Mouse (Mus musculus) MEL (cell line): ENCODE data around the gene 4930503B20Rik. TPM values are rescaled to one million over a fixed set of nuclear protein-coding genes. Genes with fewer than 3 reads are reported as not detected.

Experiments used
- DNase-seq: peaks from one replicate; pipeline ENCODE4 v3.0.0; 2011; ENCODE audit warnings: low read depth, low spot score
- H3K27ac ChIP-seq: 2 replicates; pipeline ENCODE4 v1.5.1; 2012; ENCODE audit warnings: low read depth, mild to moderate bottlenecking, control low read depth, low read length, moderate library complexity; ENCODE audit not compliant: control insufficient read depth
- H3K27me3 ChIP-seq, 2 experiments: fragments of 150-350 bp in 1 of 2; sonication (generic) in 1 of 2; 2 replicates each; pipeline ENCODE4 v1.6.1; 2012; ENCODE audit warnings: low read length in 2 of 2, mild to moderate bottlenecking in 2 of 2, improper control_type of control experiment in 1 of 2, moderate library complexity in 1 of 2; ENCODE audit not compliant: insufficient read depth in 2 of 2, control insufficient read depth in 1 of 2
- H3K36me3 ChIP-seq, 2 experiments: 2 replicates each; pipeline ENCODE4 v1.6.1; 2012 to 2014; ENCODE audit warnings: low read length in 2 of 2, improper control_type of control experiment in 1 of 2, inconsistent platforms in 1 of 2, mild to moderate bottlenecking in 1 of 2; ENCODE audit not compliant: insufficient read depth in 2 of 2, control insufficient read depth in 1 of 2
- H3K4me1 ChIP-seq, 2 experiments: fragments of 150-350 bp in 1 of 2; sonication (generic) in 1 of 2; 2 replicates each; pipeline ENCODE4 v1.6.1; 2012; ENCODE audit warnings: low read length in 2 of 2, improper control_type of control experiment in 1 of 2, mild to moderate bottlenecking in 1 of 2; ENCODE audit not compliant: insufficient read depth in 2 of 2, control insufficient read depth in 1 of 2
- H3K4me3 ChIP-seq, 2 experiments: fragments of 150-350 bp in 1 of 2; sonication (generic) in 1 of 2; 2 replicates each; pipeline ENCODE4 v1.5.1; 2012; ENCODE audit warnings: low read depth in 2 of 2, low read length in 2 of 2, mild to moderate bottlenecking in 2 of 2, moderate library complexity in 2 of 2, control low read depth in 1 of 2, improper control_type of control experiment in 1 of 2; ENCODE audit not compliant: control insufficient read depth in 1 of 2, insufficient read depth in 1 of 2
- H3K79me2 ChIP-seq: 2 replicates; pipeline ENCODE4 v1.6.1; 2012; ENCODE audit warnings: mild to moderate bottlenecking, low read length, moderate library complexity; ENCODE audit not compliant: control insufficient read depth, poor library complexity, insufficient read depth
- H3K9ac ChIP-seq: 2 replicates; pipeline ENCODE4 v1.6.1; 2012; ENCODE audit warnings: low read depth, mild to moderate bottlenecking, control low read depth, low read length, moderate library complexity; ENCODE audit not compliant: control insufficient read depth, poor library complexity, severe bottlenecking
- H3K9me3 ChIP-seq: fragments of 150-350 bp; sonication (generic); replicated peaks from 2 replicates; pipeline ENCODE4 v1.6.1; 2012; ENCODE audit warnings: mild to moderate bottlenecking, low read length, improper control_type of control experiment, moderate library complexity; ENCODE audit not compliant: insufficient read depth
- CHD2 ChIP-seq: IDR thresholded peaks from 2 replicates; pipeline ENCODE4 v1.6.1; 2011; ENCODE audit warnings: low read length, improper control_type of control experiment
- CTCF ChIP-seq, 3 experiments: IDR thresholded peaks in 2 of 3; conservative IDR thresholded peaks in 1 of 3; 2 replicates each; pipeline ENCODE4 v1.5.1; 2011 to 2012; ENCODE audit warnings: low read length in 3 of 3, low read depth in 2 of 3, mild to moderate bottlenecking in 2 of 3, improper control_type of control experiment in 1 of 3, inconsistent platforms in 1 of 3, mixed read lengths in 1 of 3, moderate library complexity in 1 of 3; ENCODE audit not compliant: control insufficient read depth in 1 of 3, insufficient read depth in 1 of 3, poor library complexity in 1 of 3, severe bottlenecking in 1 of 3
- E2F4 ChIP-seq: IDR thresholded peaks from 2 replicates; pipeline ENCODE4 v1.6.1; 2011; ENCODE audit warnings: low read depth, low read length, improper control_type of control experiment, borderline replicate concordance
- ETS1 ChIP-seq: IDR thresholded peaks from 2 replicates; pipeline ENCODE4 v1.6.1; 2012; ENCODE audit warnings: low read depth, mild to moderate bottlenecking, inconsistent platforms, low read length, improper control_type of control experiment, moderate library complexity
- GATA1 ChIP-seq: IDR thresholded peaks from 2 replicates; pipeline ENCODE4 v1.6.1; 2011; ENCODE audit warnings: low read depth, low read length, improper control_type of control experiment
- MAX ChIP-seq: IDR thresholded peaks from 2 replicates; pipeline ENCODE4 v1.6.1; 2011; ENCODE audit warnings: low read length, improper control_type of control experiment
- MAZ ChIP-seq: IDR thresholded peaks from 2 replicates; pipeline ENCODE4 v1.6.1; 2012; ENCODE audit warnings: low read depth, mild to moderate bottlenecking, inconsistent platforms, low read length, improper control_type of control experiment
- MEF2A ChIP-seq: IDR thresholded peaks from 2 replicates; pipeline ENCODE4 v1.6.1; 2014; ENCODE audit warnings: low read depth, mild to moderate bottlenecking, inconsistent platforms, low read length, improper control_type of control experiment; ENCODE audit not compliant: poor library complexity, insufficient replicate concordance, severe bottlenecking; ENCODE audit errors: extremely low read depth
- MXI1 ChIP-seq: IDR thresholded peaks from 2 replicates; pipeline ENCODE4 v1.6.1; 2011; ENCODE audit warnings: mild to moderate bottlenecking, low read depth, low read length, improper control_type of control experiment
- MYB ChIP-seq: IDR thresholded peaks from 2 replicates; pipeline ENCODE4 v1.6.1; 2011; ENCODE audit warnings: mild to moderate bottlenecking, low read depth, low read length, improper control_type of control experiment
- NELFE ChIP-seq: IDR thresholded peaks from 2 replicates; pipeline ENCODE4 v1.6.1; 2011; ENCODE audit warnings: low read depth, low read length, improper control_type of control experiment
- POLR2A ChIP-seq, 2 experiments: IDR thresholded peaks; 2 replicates each; pipeline ENCODE4 v1.6.1; 2011 to 2012; ENCODE audit warnings: low read length in 2 of 2, mild to moderate bottlenecking in 2 of 2, control low read depth in 1 of 2, improper control_type of control experiment in 1 of 2, low read depth in 1 of 2, moderate library complexity in 1 of 2; ENCODE audit not compliant: control insufficient read depth in 1 of 2, insufficient read depth in 1 of 2, poor library complexity in 1 of 2
- POLR2AphosphoS2 ChIP-seq: IDR thresholded peaks from 2 replicates; pipeline ENCODE4 v1.6.1; 2011; ENCODE audit warnings: low read length, improper control_type of control experiment
- POLR2AphosphoS5 ChIP-seq: IDR thresholded peaks from 2 replicates; pipeline ENCODE4 v1.6.1; 2012; ENCODE audit warnings: low read depth, borderline replicate concordance, mild to moderate bottlenecking, inconsistent platforms, low read length, moderate library complexity, mixed read lengths
- RAD21 ChIP-seq: IDR thresholded peaks from 2 replicates; pipeline ENCODE4 v1.6.1; 2011; ENCODE audit warnings: mild to moderate bottlenecking, low read depth, low read length, improper control_type of control experiment
- RCOR1 ChIP-seq: IDR thresholded peaks from 2 replicates; pipeline ENCODE4 v1.6.1; 2012; ENCODE audit warnings: low read depth, mild to moderate bottlenecking, inconsistent platforms, low read length, improper control_type of control experiment
- SIN3A ChIP-seq: IDR thresholded peaks from 2 replicates; pipeline ENCODE4 v1.6.1; 2012; ENCODE audit warnings: low read length, improper control_type of control experiment, inconsistent platforms
- TAL1 ChIP-seq: IDR thresholded peaks from 2 replicates; pipeline ENCODE4 v1.6.1; 2012; ENCODE audit warnings: mild to moderate bottlenecking, inconsistent platforms, low read length, moderate library complexity, mixed read lengths
- TBP ChIP-seq: IDR thresholded peaks from 2 replicates; pipeline ENCODE4 v1.8.0; 2011; ENCODE audit warnings: low read depth, low read length, improper control_type of control experiment
- UBTF ChIP-seq: IDR thresholded peaks from 2 replicates; pipeline ENCODE4 v1.6.1; 2012; ENCODE audit warnings: low read depth, mild to moderate bottlenecking, inconsistent platforms, low read length, improper control_type of control experiment, moderate library complexity, borderline replicate concordance; ENCODE audit not compliant: insufficient read depth
- USF1 ChIP-seq: IDR thresholded peaks from 2 replicates; pipeline ENCODE4 v1.6.1; 2014; ENCODE audit warnings: low read depth, mild to moderate bottlenecking, inconsistent platforms, low read length, improper control_type of control experiment, moderate library complexity
- USF2 ChIP-seq, 2 experiments: IDR thresholded peaks; 2 replicates each; pipeline ENCODE4 v1.6.1; 2011 to 2012; ENCODE audit warnings: improper control_type of control experiment in 2 of 2, low read length in 2 of 2, borderline replicate concordance in 1 of 2, inconsistent platforms in 1 of 2, low read depth in 1 of 2, mild to moderate bottlenecking in 1 of 2; ENCODE audit not compliant: insufficient read depth in 1 of 2
- ZMIZ1 ChIP-seq: IDR thresholded peaks from 2 replicates; pipeline ENCODE4 v1.6.1; 2012; ENCODE audit warnings: low read depth, mild to moderate bottlenecking, inconsistent platforms, low read length, improper control_type of control experiment, moderate library complexity
- polyA plus RNA-seq, 2 experiments: library from polyadenylated mRNA; stranded (reverse) in 1 of 2; unstranded in 1 of 2; fragments of >175 nt in 1 of 2; fragments of >200 nt in 1 of 2; gene quantifications; 2 replicates each; pipeline versions ENCODE4 v1.2.1 to v1.2.4; 2012; ENCODE audit warnings: low replicate concordance in 2 of 2, low read depth in 1 of 2; ENCODE audit not compliant: insufficient read length in 2 of 2, insufficient read depth in 1 of 2, missing spikeins in 1 of 2
- total RNA-seq: library from RNA; depleted of rRNA; stranded (reverse); fragments of 300-350 nt; gene quantifications from 2 replicates; pipeline ENCODE4 v1.2.3, GENCODE M21; 2012

Gene 4930503B20Rik
- total and polyA plus RNA-seq, 3 experiments: 0.08 TPM; not detected in 2

GRCm38 (mm10) chr3:146650716-146651115 lies 401 bp downstream of the 4930503B20Rik start:
- Histone ChIP-seq H3K27ac (no peak overlapping the region), H3K4me3 (no peak overlapping the region)
- TF ChIP-seq UBTF (no peak), POLR2AphosphoS2 (no peak), CTCF (IDR thresholded peaks at IDR 0.05 in 2 of 3, conservative IDR thresholded peaks at IDR 0.05 in 1 of 3; ENCODE audit: control insufficient read depth in 1 of 3, insufficient read depth in 1 of 3, low read depth in 2 of 3, low read length in 3 of 3, poor library complexity in 1 of 3, severe bottlenecking in 1 of 3) (no peak), MEF2A (no peak), GATA1 (no peak), USF1 (no peak), ZMIZ1 (no peak), MYB (no peak), USF2 (IDR thresholded peaks at IDR 0.05; ENCODE audit: borderline replicate concordance in 1 of 2, insufficient read depth in 1 of 2, low read depth in 1 of 2, low read length in 2 of 2) (no peak), SIN3A (no peak), MAX (no peak), ETS1 (no peak), E2F4 (no peak), RCOR1 (no peak), CHD2 (no peak)

DNA sequence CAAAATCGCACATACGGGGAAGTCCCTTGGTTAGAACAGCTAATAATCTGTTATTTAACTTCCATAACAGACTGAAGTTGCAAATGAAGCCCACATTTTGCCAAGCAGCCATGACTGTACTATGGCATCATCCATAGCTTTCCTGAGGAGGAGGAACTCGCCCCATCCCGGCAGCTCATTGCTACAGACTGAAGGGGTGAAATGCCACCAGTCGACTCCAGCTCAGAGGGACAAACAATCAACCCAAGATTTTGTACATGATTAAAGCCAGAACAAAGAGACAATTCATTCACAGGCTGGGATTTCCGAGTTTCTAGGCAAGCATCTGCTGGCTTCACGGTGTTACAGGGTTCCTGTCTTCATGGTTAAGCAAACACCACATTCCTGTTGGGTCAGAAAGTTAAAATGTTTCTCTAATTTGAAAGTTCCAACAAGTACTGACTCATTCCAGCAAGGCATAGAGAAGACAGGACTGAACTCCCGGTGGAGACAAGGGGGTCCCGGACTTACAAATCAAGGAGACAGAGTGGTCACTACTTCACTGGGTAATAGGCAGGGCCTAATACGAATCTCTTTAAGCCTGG lies 1.7 kb downstream of the 4930503B20Rik start:
- H3K9me3 ChIP-seq: no peaks in the 10 kb centered on the region
- no peak overlapping the region for H3K4me3 ChIP-seq
- H3K36me3 ChIP-seq: peaks cover 0 to 9% of the 10 kb centered on the region in 2 experiments; a peak in 2 of 4 replicates
- no peak overlapping the region for H3K27ac ChIP-seq
- H3K79me2 ChIP-seq: no peaks in the 10 kb centered on the region
- no peaks in the 10 kb centered on the region for H3K27me3 ChIP-seq
- H3K4me1 ChIP-seq: peaks cover 0 to 9% of the 10 kb centered on the region in 2 experiments; a peak in 3 of 4 replicates
- H3K9ac ChIP-seq: no peak overlapping the region
- TF ChIP-seq USF1 (no peak), MAZ (no peak), TAL1 (no peak), RAD21 (no peak), POLR2A (IDR thresholded peaks at IDR 0.05; ENCODE audit: control insufficient read depth in 1 of 2, insufficient read depth in 1 of 2, low read depth in 1 of 2, low read length in 2 of 2, poor library complexity in 1 of 2) (no peak), POLR2AphosphoS2 (no peak), USF2 (IDR thresholded peaks at IDR 0.05; ENCODE audit: borderline replicate concordance in 1 of 2, insufficient read depth in 1 of 2, low read depth in 1 of 2, low read length in 2 of 2) (no peak), CHD2 (no peak), MYB (no peak), RCOR1 (no peak), MXI1 (no peak), NELFE (no peak), TBP (no peak), UBTF (no peak), GATA1 (no peak), POLR2AphosphoS5 (no peak)
- DNase-seq: no peak

More at GRCm38 (mm10) chr3:146650716-146651115, 401 bp downstream of the 4930503B20Rik start:
- Histone ChIP-seq H3K4me1 (peaks cover 4 to 21% of the 10 kb centered on the region in 2 experiments), H3K79me2 (no peaks in the 10 kb centered on the region), H3K9me3 (no peaks in the 10 kb centered on the region), H3K9ac (no peak overlapping the region), H3K36me3 (peaks cover 0 to 19% of the 10 kb centered on the region in 2 experiments; a peak in 2 of 4 replicates), H3K27me3 (no peaks in the 10 kb centered on the region)
- DNase-seq: no peak
